Mouse (Mus musculus) heart, embryonic 12.5 days (tissue): ENCODE measurements around the gene Acsf2. TPM values are rescaled to one million over a fixed set of nuclear protein-coding genes. Genes with fewer than 3 reads are reported as not detected.
A peak's percentile ranks its signal among the peaks of the same experiment; 100 is the strongest.

Source experiments
- ATAC-seq: fragments of 200-750 bp; cut with Nextera tagmentation; 2 replicates; pipeline ENCODE4 v1.8.0; 2017; ENCODE audit warnings: moderate TSS enrichment, moderate library complexity; ENCODE audit not compliant: insufficient number of reproducible peaks, low FRiP score
- H3K27ac ChIP-seq: fragments of 300-500 bp; sonication (generic); 2 replicates; pipeline ENCODE4 v1.5.1; 2016; ENCODE audit warnings: mild to moderate bottlenecking, moderate library complexity; ENCODE audit not compliant: poor library complexity, severe bottlenecking
- H3K27me3 ChIP-seq: fragments of 300-500 bp; sonication (generic); replicated peaks from 2 replicates; pipeline ENCODE4 v1.6.1; 2016; ENCODE audit warnings: mild to moderate bottlenecking, moderate library complexity
- H3K36me3 ChIP-seq: fragments of 300-500 bp; sonication (generic); 2 replicates; pipeline ENCODE4 v1.6.1; 2016; ENCODE audit warnings: mild to moderate bottlenecking, moderate library complexity
- H3K4me1 ChIP-seq: fragments of 300-500 bp; sonication (generic); replicated peaks from 2 replicates; pipeline ENCODE4 v1.6.1; 2016; ENCODE audit warnings: mild to moderate bottlenecking
- H3K4me2 ChIP-seq: fragments of 300-500 bp; sonication (generic); 2 replicates; pipeline ENCODE4 v1.6.1; 2016; ENCODE audit warnings: mild to moderate bottlenecking, moderate library complexity
- H3K4me3 ChIP-seq: fragments of 300-500 bp; sonication (generic); 2 replicates; pipeline ENCODE4 v1.5.1; 2016; ENCODE audit warnings: mild to moderate bottlenecking
- H3K9ac ChIP-seq: fragments of 300-500 bp; sonication (generic); 2 replicates; pipeline ENCODE4 v1.6.1; 2016; ENCODE audit warnings: mild to moderate bottlenecking, moderate library complexity
- H3K9me3 ChIP-seq: fragments of 300-500 bp; sonication (generic); replicated peaks from 2 replicates; pipeline ENCODE4 v1.6.1; 2016; ENCODE audit warnings: mild to moderate bottlenecking, moderate library complexity
- WGBS: fragments of 180-500 bp; shearing (Covaris S2); methylation state at CpG from one replicate; pipeline ENCODE4 v1.1.7; 2016; 5-methylcytosine and 5-hydroxymethylcytosine counted together
- polyA plus RNA-seq: library from polyadenylated mRNA; unstranded; fragments of >200 nt; fragmentation: Nextera tagmentation; extraction: Ambion mirVana; gene quantifications from 2 replicates; pipeline ENCODE4 v1.2.1, GENCODE M21; 2016

The Acsf2 gene
- polyA plus RNA-seq, 1 experiment from 2014 or later, result 4.3 TPM

DNA sequence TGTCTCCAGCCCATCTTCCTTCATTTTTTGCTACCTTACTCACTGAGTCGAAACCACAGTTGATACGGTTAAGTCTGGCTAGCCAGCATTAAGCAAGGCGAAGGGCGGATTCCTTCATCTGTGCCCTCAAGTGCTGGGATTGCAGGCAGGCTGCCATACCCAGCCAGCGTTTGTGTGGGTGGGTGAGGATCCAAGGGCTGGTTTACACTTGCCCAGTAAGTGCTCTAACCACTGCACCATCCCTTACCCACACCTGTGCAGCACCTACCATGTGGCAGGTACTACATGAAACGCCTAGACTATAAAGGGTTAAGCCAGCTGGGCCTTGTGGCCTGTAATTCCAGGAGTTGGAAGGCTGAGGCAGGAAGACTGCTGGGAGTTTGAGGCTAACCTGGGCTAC is 54.4 kb downstream of the Acsf2 start:
- no peak overlapping the region for H3K9ac ChIP-seq
- no peaks in the 10 kb centered on the region for H3K27me3 ChIP-seq
- no peak overlapping the region for H3K27ac ChIP-seq
- no peak for ATAC-seq
- H3K4me3 ChIP-seq, result no peak overlapping the region
- WGBS, result 93% methylated on average over 6 of the region's 6 CpGs
- peaks cover 20% of the 10 kb centered on the region for H3K4me1 ChIP-seq
- 0 out of 2 replicates have a peak, but pooled peaks cover 3% of the 10 kb centered on the region for H3K9me3 ChIP-seq
- H3K4me2 ChIP-seq, result no peak overlapping the region
- H3K36me3 ChIP-seq, result peaks cover 11% of the 10 kb centered on the region

DNA sequence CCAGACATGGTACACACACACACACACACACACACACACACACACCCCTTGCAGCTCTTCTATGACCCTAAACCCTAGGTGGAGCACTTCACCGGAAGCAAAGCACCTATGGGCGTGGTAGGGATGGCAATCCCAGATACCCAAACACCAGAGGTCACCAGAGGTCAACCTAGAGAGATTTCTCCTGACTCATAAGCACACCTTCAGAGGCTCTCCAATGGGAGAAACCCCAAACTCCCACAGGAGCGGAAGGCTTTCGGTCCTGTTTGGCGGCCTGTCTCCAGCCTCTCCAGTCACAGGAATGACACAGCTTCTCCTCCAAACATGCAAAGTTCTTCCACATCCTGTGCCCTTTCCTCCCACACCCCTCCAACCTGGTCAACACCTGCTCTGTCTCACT is 55.3 kb downstream of the Acsf2 start:
- 89% methylated on average over 5 of the region's 5 CpGs for WGBS
- Histone ChIP-seq H3K4me3 (no peak overlapping the region), H3K4me2 (no peak overlapping the region), H3K36me3 (peaks cover 8% of the 10 kb centered on the region), H3K27me3 (no peaks in the 10 kb centered on the region), H3K4me1 (peaks cover 20% of the 10 kb centered on the region), H3K9ac (no peak overlapping the region), H3K27ac (no peak overlapping the region), H3K9me3 (0 out of 2 replicates have a peak, but pooled peaks cover 2% of the 10 kb centered on the region)
- ATAC-seq, result no peak

DNA sequence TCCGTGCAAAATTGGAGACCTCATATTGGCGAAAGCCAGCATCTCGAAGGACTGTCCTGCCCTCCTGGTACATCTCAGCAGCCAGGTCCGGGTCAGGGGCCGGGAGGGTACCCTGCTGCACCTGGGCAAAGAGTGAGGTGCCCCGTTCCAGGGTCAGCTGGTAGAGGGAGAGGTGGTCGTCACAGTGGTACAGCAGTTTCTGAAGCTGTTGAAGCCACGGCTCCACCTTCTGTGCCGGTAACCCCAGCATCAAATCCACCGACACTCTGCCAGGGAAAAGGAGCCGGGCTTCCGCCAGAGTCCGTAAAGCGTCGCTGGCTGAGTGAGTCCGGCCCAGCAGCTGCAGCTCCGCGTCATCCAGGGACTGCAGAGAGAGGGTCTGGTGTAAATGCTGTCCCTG is 57.2 kb downstream of the Acsf2 start:
- no peaks in the 10 kb centered on the region for H3K9me3 ChIP-seq
- H3K27ac ChIP-seq, result no peak overlapping the region
- H3K9ac ChIP-seq, result peak overlapping the region; percentile 43; the same call in 1 of the 2 replicates
- peak overlapping the region; percentile 60 for H3K4me2 ChIP-seq
- peaks cover 8% of the 10 kb centered on the region for H3K36me3 ChIP-seq
- H3K4me1 ChIP-seq, result peaks cover 18% of the 10 kb centered on the region
- 0 out of 2 replicates have a peak overlapping the region, but pooled peaks have one; percentile 9 for H3K4me3 ChIP-seq
- 50% methylated on average over 18 of the region's 18 CpGs for WGBS
- ATAC-seq, result no peak
- no peaks in the 10 kb centered on the region for H3K27me3 ChIP-seq

DNA sequence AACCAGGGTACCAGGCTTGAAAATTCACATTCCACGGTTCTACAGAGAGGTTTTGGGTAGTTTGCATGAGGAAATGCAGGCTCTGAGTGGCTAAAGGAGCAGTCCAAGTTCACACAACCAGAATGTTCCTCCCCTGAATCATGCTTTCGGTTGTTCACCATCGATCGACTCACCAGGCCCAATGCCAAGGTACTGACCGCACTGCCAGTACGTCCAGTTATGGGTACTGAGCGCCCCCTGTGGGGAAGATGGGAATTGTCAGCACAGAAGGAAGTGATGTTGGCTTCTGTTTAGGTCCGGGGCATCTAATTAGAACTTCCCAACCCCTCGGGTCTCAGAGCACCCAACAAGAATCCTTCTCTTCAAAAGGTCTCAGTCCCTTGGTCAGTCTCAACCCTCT is 57.7 kb downstream of the Acsf2 start:
- no peak overlapping the region for H3K9ac ChIP-seq
- no peaks in the 10 kb centered on the region for H3K27me3 ChIP-seq
- peak overlapping the region; percentile 60 for H3K4me2 ChIP-seq
- no peaks in the 10 kb centered on the region for H3K9me3 ChIP-seq
- H3K36me3 ChIP-seq, result peaks cover 8% of the 10 kb centered on the region
- no peak overlapping the region for H3K27ac ChIP-seq
- H3K4me1 ChIP-seq, result peaks cover 16% of the 10 kb centered on the region
- ATAC-seq, result no peak
- H3K4me3 ChIP-seq, result 0 out of 2 replicates have a peak overlapping the region, but pooled peaks have one; percentile 9
- 34% methylated on average over 9 of the region's 9 CpGs for WGBS

DNA sequence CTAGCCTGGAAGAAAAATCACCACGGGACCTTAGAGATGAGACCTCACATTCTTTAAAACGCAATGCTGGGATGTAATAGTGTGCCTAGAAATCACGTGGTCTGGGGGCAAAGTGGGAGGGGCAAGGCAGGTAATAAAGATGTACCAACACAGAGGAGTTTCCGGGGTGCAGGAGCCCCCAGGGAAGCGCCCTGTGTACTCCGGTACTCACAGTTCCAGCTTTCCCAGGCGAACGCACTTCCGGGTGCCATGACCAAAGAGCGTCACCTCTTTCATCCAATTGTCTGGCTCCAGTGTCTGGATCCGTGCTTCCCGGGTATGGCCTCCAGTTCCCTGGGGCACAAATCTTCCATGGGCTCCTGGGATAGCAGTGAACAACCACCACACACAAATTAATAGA is 58.3 kb downstream of the Acsf2 start:
- Histone ChIP-seq H3K4me1 (peaks cover 14% of the 10 kb centered on the region), H3K36me3 (peaks cover 8% of the 10 kb centered on the region), H3K9me3 (no peaks in the 10 kb centered on the region), H3K9ac (no peak overlapping the region), H3K4me3 (no peak overlapping the region), H3K4me2 (no peak overlapping the region), H3K27ac (no peak overlapping the region), H3K27me3 (no peaks in the 10 kb centered on the region)
- ATAC-seq, result no peak
- WGBS, result 87% methylated on average over 12 of the region's 12 CpGs

DNA sequence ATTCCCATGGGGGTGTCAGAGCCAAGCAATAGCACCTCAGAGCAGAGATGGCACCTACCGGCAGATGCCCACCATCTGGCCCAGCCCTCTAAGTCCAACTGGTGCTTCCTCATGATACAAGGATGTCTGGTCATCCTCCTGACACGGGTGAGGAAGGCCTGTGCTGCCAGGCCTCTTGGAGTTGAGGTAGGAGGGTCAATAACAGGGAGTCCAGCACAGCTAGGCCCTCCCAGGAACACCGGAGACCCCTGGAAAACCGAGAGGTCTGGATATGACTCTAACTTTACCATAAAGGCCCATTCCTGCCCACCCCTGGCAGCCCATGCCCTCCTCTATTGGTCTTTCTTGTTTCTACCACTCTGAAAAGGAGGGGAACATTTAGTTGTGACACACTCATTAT is 59.3 kb downstream of the Acsf2 start:
- no peak overlapping the region for H3K4me3 ChIP-seq
- no peak overlapping the region for H3K4me2 ChIP-seq
- H3K36me3 ChIP-seq, result peaks cover 8% of the 10 kb centered on the region
- H3K27ac ChIP-seq, result no peak overlapping the region
- no peak overlapping the region for H3K9ac ChIP-seq
- ATAC-seq, result no peak
- H3K9me3 ChIP-seq, result no peaks in the 10 kb centered on the region
- peaks cover 9% of the 10 kb centered on the region for H3K4me1 ChIP-seq
- H3K27me3 ChIP-seq, result no peaks in the 10 kb centered on the region
- WGBS, result 84% methylated on average over 4 of the region's 4 CpGs

DNA sequence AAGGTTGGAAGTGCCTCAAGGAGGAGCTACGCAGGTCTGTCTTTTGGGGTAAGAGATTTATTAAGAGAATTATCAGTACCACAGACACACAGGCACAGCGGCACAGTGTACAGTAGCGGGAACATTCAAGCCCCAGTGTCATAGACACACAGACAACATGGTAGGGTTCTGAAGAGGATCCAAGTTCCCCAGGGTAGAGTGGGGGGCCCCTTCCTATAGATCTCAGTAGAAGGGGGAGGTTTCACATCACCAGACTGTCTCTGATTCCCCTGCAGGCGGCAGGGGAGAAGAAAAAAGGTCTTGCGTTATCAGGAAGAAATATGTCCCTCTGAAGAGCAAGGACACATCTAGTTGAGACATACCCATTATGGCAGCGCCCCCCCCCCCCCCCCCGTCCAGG is 61.9 kb downstream of the Acsf2 start:
- H3K9ac ChIP-seq, result no peak overlapping the region
- no peaks in the 10 kb centered on the region for H3K27me3 ChIP-seq
- H3K4me3 ChIP-seq, result no peak overlapping the region
- ATAC-seq, result no peak
- 0 out of 2 replicates have a peak, but pooled peaks cover under 1% of the 10 kb centered on the region for H3K9me3 ChIP-seq
- H3K4me1 ChIP-seq, result peaks cover 7% of the 10 kb centered on the region
- WGBS, result 74% methylated on average over 7 of the region's 7 CpGs
- H3K27ac ChIP-seq, result no peak overlapping the region
- H3K4me2 ChIP-seq, result no peak overlapping the region
- peaks cover 8% of the 10 kb centered on the region for H3K36me3 ChIP-seq

DNA sequence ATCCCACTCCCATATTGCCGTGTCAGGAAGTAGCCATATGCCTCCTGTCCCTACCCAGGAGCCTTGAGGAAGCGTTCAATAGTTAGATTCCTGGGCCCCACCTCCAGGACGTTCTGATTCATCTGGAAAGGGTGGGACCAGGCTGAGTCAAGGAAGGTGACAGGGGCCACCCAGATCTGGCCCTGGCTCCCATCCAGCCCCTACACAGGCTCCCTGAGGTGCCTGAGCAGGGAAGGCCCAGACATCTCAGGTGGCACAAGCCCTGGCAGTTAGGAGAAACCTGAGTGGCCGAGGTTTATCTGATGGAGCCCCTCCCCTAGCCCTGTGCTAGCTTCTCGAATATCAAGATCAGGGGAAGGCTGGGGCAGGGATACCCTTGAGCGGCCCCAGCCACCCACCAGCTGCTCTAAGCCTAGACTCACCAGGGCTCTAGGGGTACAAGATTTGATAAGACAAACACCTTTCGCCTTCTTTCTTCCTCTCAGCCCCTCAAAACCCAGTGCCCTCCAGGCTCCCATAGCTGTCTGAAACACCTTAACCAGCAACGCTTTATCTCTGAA is 62.9 kb downstream of the Acsf2 start:
- no peak overlapping the region for H3K27ac ChIP-seq

DNA sequence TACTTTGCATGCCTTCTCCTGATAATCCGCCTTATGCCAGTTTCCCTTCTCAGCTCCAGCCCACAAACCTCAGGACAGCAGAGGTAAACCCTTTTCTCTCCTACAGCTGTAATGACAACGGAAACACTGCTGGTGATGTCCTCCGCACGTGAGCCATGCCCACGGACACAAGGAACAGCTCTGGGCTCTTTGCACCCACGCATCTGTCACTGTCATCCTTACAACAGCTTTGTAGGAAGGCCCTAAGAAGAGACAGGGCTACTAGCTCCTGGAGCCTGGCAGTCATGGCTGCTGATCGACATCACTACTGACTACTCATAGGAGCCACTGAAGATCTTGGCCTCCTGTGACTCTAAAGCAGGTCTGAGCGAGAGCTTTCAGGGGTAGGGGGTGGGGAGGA is 68.5 kb downstream of the Acsf2 start:
- no peak overlapping the region for H3K27ac ChIP-seq
- no peaks in the 10 kb centered on the region for H3K27me3 ChIP-seq
- no peaks in the 10 kb centered on the region for H3K4me1 ChIP-seq
- H3K9me3 ChIP-seq, result 0 out of 2 replicates have a peak, but pooled peaks cover 4% of the 10 kb centered on the region
- no peak for ATAC-seq
- no peaks in the 10 kb centered on the region for H3K36me3 ChIP-seq
- no peak overlapping the region for H3K4me2 ChIP-seq
- WGBS, result 77% methylated on average over 8 of the region's 8 CpGs
- H3K4me3 ChIP-seq, result no peak overlapping the region
- H3K9ac ChIP-seq, result no peak overlapping the region

More for the DNA sequence above, 62.9 kb downstream of the Acsf2 start:
- no peaks in the 10 kb centered on the region for H3K4me1 ChIP-seq
- peaks cover 8% of the 10 kb centered on the region for H3K36me3 ChIP-seq
- 0 out of 2 replicates have a peak, but pooled peaks cover 4% of the 10 kb centered on the region for H3K9me3 ChIP-seq
- H3K4me2 ChIP-seq, result no peak overlapping the region
- no peak overlapping the region for H3K4me3 ChIP-seq
- 49% methylated on average over 8 of the region's 8 CpGs for WGBS
- H3K9ac ChIP-seq, result no peak overlapping the region
- H3K27me3 ChIP-seq, result no peaks in the 10 kb centered on the region
- ATAC-seq, result no peak

DNA sequence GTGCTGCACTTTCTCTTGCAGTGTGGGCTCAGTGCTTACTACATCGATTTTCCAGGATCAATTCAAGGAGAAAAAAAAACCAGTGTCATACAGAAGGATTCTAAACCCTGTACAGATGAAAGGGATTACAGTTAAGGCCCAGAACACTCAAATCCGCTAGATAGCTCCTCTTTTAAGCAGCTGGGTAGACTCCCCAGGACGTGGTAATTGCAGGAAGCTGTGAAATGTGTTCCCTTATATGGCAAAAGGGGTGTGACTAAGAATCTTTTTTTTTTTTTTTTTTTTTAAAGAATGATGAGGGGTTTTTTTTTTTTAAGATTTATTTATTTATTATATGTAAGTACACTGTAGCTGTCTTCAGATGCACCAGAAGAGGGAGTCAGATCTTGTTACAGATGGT is 72.8 kb downstream of the Acsf2 start:
- no peaks in the 10 kb centered on the region for H3K9me3 ChIP-seq
- no peak for ATAC-seq
- no peak overlapping the region for H3K9ac ChIP-seq
- no peak overlapping the region for H3K4me2 ChIP-seq
- WGBS, result 51% methylated on average over 3 of the region's 3 CpGs
- H3K27me3 ChIP-seq, result no peaks in the 10 kb centered on the region
- no peaks in the 10 kb centered on the region for H3K36me3 ChIP-seq
- H3K27ac ChIP-seq, result no peak overlapping the region
- H3K4me3 ChIP-seq, result no peak overlapping the region
- 0 out of 2 replicates have a peak, but pooled peaks cover 4% of the 10 kb centered on the region for H3K4me1 ChIP-seq

DNA sequence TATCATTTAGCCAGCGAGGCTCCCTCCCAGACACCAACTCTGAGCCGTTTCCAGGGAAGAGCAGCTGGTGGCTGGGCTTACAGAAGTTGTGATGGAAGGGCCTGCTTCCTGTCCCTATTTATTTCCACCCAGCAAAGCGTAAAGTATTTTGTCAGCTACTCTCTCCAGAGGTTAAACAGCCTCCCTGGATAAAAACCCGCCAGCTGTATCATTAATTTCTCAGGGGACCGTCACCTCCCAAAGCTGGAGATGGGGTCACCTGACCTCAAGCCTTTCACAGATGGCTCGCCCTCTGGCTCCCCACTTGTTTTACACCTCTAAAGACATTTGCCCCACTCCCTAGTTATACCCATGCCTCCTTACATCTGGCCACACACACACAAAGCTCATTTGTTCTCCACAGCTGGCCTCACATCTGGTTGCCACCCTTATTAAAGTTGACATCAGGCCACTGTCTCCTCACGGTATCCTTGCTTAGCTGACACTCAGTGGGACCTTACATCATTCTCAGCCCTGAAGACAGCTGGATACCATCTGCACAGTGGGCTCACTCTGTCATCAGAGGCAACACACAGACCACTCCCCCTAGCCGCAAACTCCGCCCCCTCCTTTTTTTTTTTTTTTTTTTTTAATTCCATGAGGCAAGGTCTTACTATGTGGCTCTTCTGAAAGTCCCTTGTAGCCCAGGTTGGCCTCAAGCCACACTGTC is 75.3 kb downstream of the Acsf2 start:
- Histone ChIP-seq H3K9ac (peak overlapping the region; percentile 9; the same call in 1 of the 2 replicates), H3K4me1 (peaks cover 22% of the 10 kb centered on the region), H3K27ac (no peak overlapping the region), H3K4me3 (no peak overlapping the region), H3K36me3 (no peaks in the 10 kb centered on the region), H3K4me2 (no peak overlapping the region), H3K27me3 (no peaks in the 10 kb centered on the region), H3K9me3 (no peaks in the 10 kb centered on the region)
- ATAC-seq, result no peak
- 45% methylated on average over 9 of the region's 9 CpGs for WGBS
